22 mouse cellular contexts compared by ENCODE assay signal in the genomic region with DNA sequence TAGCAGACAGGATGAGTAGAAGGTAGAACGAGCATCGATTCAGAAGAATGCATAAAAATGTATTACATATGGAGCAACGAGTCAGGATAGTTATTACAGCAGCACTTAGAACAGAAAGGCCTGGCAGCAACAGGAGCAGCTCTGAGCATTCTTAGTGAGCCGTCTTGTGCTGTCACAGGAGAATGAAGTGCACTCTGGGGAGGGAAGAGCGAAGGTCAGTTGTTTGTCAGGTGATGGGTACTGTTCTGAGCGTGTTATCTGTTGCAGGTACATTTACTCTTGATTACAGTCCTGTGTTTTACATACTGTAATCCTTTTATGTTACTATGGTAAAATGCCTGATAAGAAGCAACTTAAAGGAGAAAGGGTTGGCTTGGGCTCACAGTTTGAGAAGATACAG.
A peak's percentile ranks its signal among the peaks of the same experiment; 100 is the strongest.
DNase-seq lines count a peak whose midpoint lies in the region; ATAC-seq and TF ChIP-seq lines count a peak whose summit lies in the region.
"Had no signal": no experiment of that assay in that cellular context is flagged by ENCODE, and none has a peak within 500 bp of the region (broad histone marks: within the 10 kb centered on the region; RNA-seq: fewer than 3 reads in every experiment).

No protein-coding gene starts in this region.

- peak; percentile 53; the same call in 1 of the 2 replicates for ATAC-seq in intestine, embryonic 15.5 days
- ATAC-seq in intestine, embryonic 16.5 days: peak; percentile 69
- peak; percentile 85 for ATAC-seq in intestine, postnatal 0 days
- ATAC-seq: activated CD4-positive, CD25-positive, alpha-beta regulatory T cell, adult 4 months; CD4-positive, CD25-positive, alpha-beta regulatory T cell, adult 4 months; Patski had no signal

- no peak for TF ChIP-seq POLR2A in small intestine, adult 2 months (IDR thresholded peaks at IDR 0.05; ENCODE audit: low read depth, low read length)

- no peaks in the 10 kb centered on the region for H3K9me3 ChIP-seq in intestine, embryonic 15.5 days
- no peaks in the 10 kb centered on the region for H3K9me3 ChIP-seq in intestine, embryonic 16.5 days (ENCODE audit: control insufficient read depth, low read length)
- no peaks in the 10 kb centered on the region for H3K9me3 ChIP-seq in intestine, postnatal 0 days (ENCODE audit: control insufficient read depth)
- H3K9me3 ChIP-seq: G1E had no signal

- no peak overlapping the region for H3K27ac ChIP-seq in intestine, embryonic 15.5 days
- no peak overlapping the region for H3K27ac ChIP-seq in intestine, embryonic 16.5 days (ENCODE audit: low read length)
- peak overlapping the region; percentile 15; the same call in 1 of the 2 replicates for H3K27ac ChIP-seq in intestine, postnatal 0 days (ENCODE audit: low read depth, low read length)
- peak overlapping the region; percentile 78 for H3K27ac ChIP-seq in small intestine, adult 2 months (ENCODE audit: insufficient read depth, low read depth, low read length)

- no peak for TF ChIP-seq CTCF in intestine, postnatal 0 days (IDR thresholded peaks at IDR 0.05; ENCODE audit: low read depth)
- TF ChIP-seq CTCF in small intestine, adult 2 months (IDR thresholded peaks at IDR 0.05; ENCODE audit: extremely low read depth, insufficient read length, insufficient replicate concordance, low read depth, low read length): no peak

- H3K4me1 ChIP-seq in intestine, embryonic 15.5 days (replicated peaks): no peaks in the 10 kb centered on the region
- H3K4me1 ChIP-seq in intestine, embryonic 16.5 days (ENCODE audit: control insufficient read depth, insufficient read depth, low read length): no peaks in the 10 kb centered on the region
- H3K4me1 ChIP-seq in intestine, postnatal 0 days (replicated peaks; ENCODE audit: control insufficient read depth, insufficient read depth, low read length): no peaks in the 10 kb centered on the region
- peaks cover 3% of the 10 kb centered on the region; the same call in 1 of the 2 replicates for H3K4me1 ChIP-seq in small intestine, adult 2 months (ENCODE audit: control insufficient read depth, insufficient read depth, insufficient read length, low read length)

- no peak overlapping the region for H3K9ac ChIP-seq in intestine, embryonic 15.5 days
- H3K9ac ChIP-seq in intestine, embryonic 16.5 days (ENCODE audit: low read depth, low read length): no peak overlapping the region
- no peak overlapping the region for H3K9ac ChIP-seq in intestine, postnatal 0 days (ENCODE audit: low read depth, low read length)

- H3K27me3 ChIP-seq in intestine, embryonic 15.5 days (replicated peaks): no peaks in the 10 kb centered on the region
- no peaks in the 10 kb centered on the region for H3K27me3 ChIP-seq in intestine, embryonic 16.5 days (replicated peaks; ENCODE audit: control insufficient read depth, insufficient read depth, low read length)
- H3K27me3 ChIP-seq in intestine, postnatal 0 days (replicated peaks; ENCODE audit: control insufficient read depth, insufficient read depth, low read length): no peaks in the 10 kb centered on the region
- H3K27me3 ChIP-seq in small intestine, adult 2 months (ENCODE audit: control insufficient read depth, insufficient read depth, low read length): no peaks in the 10 kb centered on the region
- H3K27me3 ChIP-seq: CH12.LX, Patski had no signal

- 89% methylated on average over 6 of the region's 6 CpGs for WGBS in intestine, embryonic 15.5 days
- WGBS in intestine, embryonic 16.5 days: 86% methylated on average over 6 of the region's 6 CpGs
- WGBS in intestine, postnatal 0 days: 75% methylated on average over 6 of the region's 6 CpGs
- 73% methylated on average over 6 of the region's 6 CpGs for WGBS in small intestine, adult 2 months

- no peak overlapping the region for H3K4me3 ChIP-seq in intestine, embryonic 15.5 days (replicated peaks)
- no peak overlapping the region for H3K4me3 ChIP-seq in intestine, embryonic 16.5 days (ENCODE audit: low read length)
- no peak overlapping the region for H3K4me3 ChIP-seq in intestine, postnatal 0 days (ENCODE audit: low read depth, low read length)
- H3K4me3 ChIP-seq in small intestine, adult 2 months (ENCODE audit: low read depth, low read length): no peak overlapping the region

- H3K4me2 ChIP-seq in intestine, embryonic 15.5 days (replicated peaks): no peak overlapping the region
- H3K4me2 ChIP-seq in intestine, embryonic 16.5 days (ENCODE audit: low read depth, low read length): no peak overlapping the region
- no peak overlapping the region for H3K4me2 ChIP-seq in intestine, postnatal 0 days (replicated peaks; ENCODE audit: low read depth)

- no peak for DNase-seq in thymus, postnatal 14 days
- DNase-seq in right cerebral cortex, postnatal 10 days (ENCODE audit: low spot score in 2 of 2): no peak
- no peak for DNase-seq in kidney, adult 8-10 months
- DNase-seq in cerebellum, postnatal 14 days: no peak
- DNase-seq: adrenal gland, adult 2 months; adrenal gland, adult 8-10 months; adrenal gland, postnatal 10 days; adrenal gland, postnatal 14 days; adrenal gland, postnatal 25 days; adrenal gland, postnatal 36 days; B cell, adult 2 months; cerebellum, adult 11 months; cerebellum, adult 11-12 months had no signal

- no peaks in the 10 kb centered on the region for H3K36me3 ChIP-seq in intestine, embryonic 15.5 days
- H3K36me3 ChIP-seq in intestine, embryonic 16.5 days (ENCODE audit: control insufficient read depth, insufficient read depth, low read length): no peaks in the 10 kb centered on the region
- no peaks in the 10 kb centered on the region for H3K36me3 ChIP-seq in intestine, postnatal 0 days (ENCODE audit: control insufficient read depth, insufficient read depth)
- H3K36me3 ChIP-seq in small intestine, adult 2 months (ENCODE audit: control insufficient read depth, insufficient read depth, low read length): no peaks in the 10 kb centered on the region

Comparison
In these comparisons a context has a peak if more than half of its experiments do, and no peak if none do; other contexts are left out.
1. H3K27ac ChIP-seq: peak in intestine, postnatal 0 days (single experiment) and small intestine, adult 2 months (single experiment); none in intestine, embryonic 15.5 days (single experiment) and intestine, embryonic 16.5 days (single experiment).
2. Peak in every context shown above with its lines, with median percentiles within 50 percentile points of each other: ATAC-seq.